Mouse (Mus musculus) liver, embryonic 12.5 days (tissue): ENCODE measurements at regions not wholly inside any gene's neighbourhood (a gene's known extent, or its start where the extent isn't known, plus 50 kb on each side); places are given as distances from the start of the nearest gene placed in this dataset.

Source experiments
- ATAC-seq: fragments of 200-750 bp; cut with Nextera tagmentation; 2 replicates; pipeline ENCODE4 v1.8.0; 2017; ENCODE audit warnings: moderate number of reproducible peaks, mild to moderate bottlenecking, moderate library complexity
- H3K27ac ChIP-seq: fragments of 300-500 bp; sonication (generic); 2 replicates; pipeline ENCODE4 v1.5.1; 2016; ENCODE audit warnings: mild to moderate bottlenecking
- H3K27me3 ChIP-seq: fragments of 300-500 bp; sonication (generic); replicated peaks from 2 replicates; pipeline ENCODE4 v1.6.1; 2016; ENCODE audit warnings: mild to moderate bottlenecking, moderate library complexity
- H3K36me3 ChIP-seq: fragments of 300-500 bp; sonication (generic); 2 replicates; pipeline ENCODE4 v1.6.1; 2016; ENCODE audit warnings: mild to moderate bottlenecking, moderate library complexity
- H3K4me1 ChIP-seq: fragments of 300-500 bp; sonication (generic); 2 replicates; pipeline ENCODE4 v1.6.1; 2016
- H3K4me2 ChIP-seq: fragments of 300-500 bp; sonication (generic); 2 replicates; pipeline ENCODE4 v1.6.1; 2016; ENCODE audit warnings: mild to moderate bottlenecking, moderate library complexity
- H3K4me3 ChIP-seq: fragments of 300-500 bp; sonication (generic); 2 replicates; pipeline ENCODE4 v1.5.1; 2016; ENCODE audit warnings: mild to moderate bottlenecking, moderate library complexity
- H3K9ac ChIP-seq: fragments of 300-500 bp; sonication (generic); 2 replicates; pipeline ENCODE4 v1.6.1; 2016; ENCODE audit warnings: mild to moderate bottlenecking, moderate library complexity
- H3K9me3 ChIP-seq: fragments of 300-500 bp; sonication (generic); replicated peaks from 2 replicates; pipeline ENCODE4 v1.6.1; 2016; ENCODE audit warnings: mild to moderate bottlenecking, moderate library complexity
- WGBS: fragments of 180-500 bp; shearing (Covaris S2); methylation state at CpG from one replicate; pipeline ENCODE4 v1.1.7; 2016; ENCODE audit not compliant: insufficient replicate concordance; 5-methylcytosine and 5-hydroxymethylcytosine counted together

DNA sequence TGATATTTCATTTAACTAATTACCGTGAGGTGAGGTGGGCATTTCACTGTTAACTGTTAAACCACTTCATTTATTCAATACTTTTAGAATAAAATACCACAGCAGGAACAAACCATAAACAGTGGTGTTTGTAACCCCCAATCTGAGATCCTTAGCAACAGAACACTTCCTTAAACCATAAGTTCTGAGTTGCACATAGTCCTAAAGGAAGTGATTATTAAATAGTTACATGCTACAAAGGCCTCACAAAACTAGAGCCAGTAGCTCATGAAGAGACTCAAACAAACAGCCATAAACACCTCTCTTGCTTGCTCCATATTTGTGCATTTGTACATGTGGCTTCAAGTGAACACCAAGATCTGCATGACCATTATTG lies 222.5 kb upstream of the Mmadhc start:
- Histone ChIP-seq H3K36me3 (no peaks in the 10 kb centered on the region), H3K9me3 (no peaks in the 10 kb centered on the region), H3K4me3 (no peak overlapping the region), H3K4me1 (no peaks in the 10 kb centered on the region), H3K4me2 (no peak overlapping the region), H3K27ac (no peak overlapping the region), H3K27me3 (no peaks in the 10 kb centered on the region), H3K9ac (no peak overlapping the region)
- no peak for ATAC-seq
- 56% methylated on average over 1 of the region's 1 CpGs for WGBS

GRCm38 (mm10) chr2:50518371-50519128 lies 221.9 kb upstream of the Mmadhc start:
- H3K4me2 ChIP-seq: no peak overlapping the region
- ATAC-seq: no peak
- no peak overlapping the region for H3K27ac ChIP-seq
- no peaks in the 10 kb centered on the region for H3K36me3 ChIP-seq
- 42% methylated on average over 10 of the region's 10 CpGs for WGBS
- H3K4me3 ChIP-seq: no peak overlapping the region
- no peak overlapping the region for H3K9ac ChIP-seq
- no peaks in the 10 kb centered on the region for H3K4me1 ChIP-seq
- no peaks in the 10 kb centered on the region for H3K9me3 ChIP-seq
- no peaks in the 10 kb centered on the region for H3K27me3 ChIP-seq

DNA sequence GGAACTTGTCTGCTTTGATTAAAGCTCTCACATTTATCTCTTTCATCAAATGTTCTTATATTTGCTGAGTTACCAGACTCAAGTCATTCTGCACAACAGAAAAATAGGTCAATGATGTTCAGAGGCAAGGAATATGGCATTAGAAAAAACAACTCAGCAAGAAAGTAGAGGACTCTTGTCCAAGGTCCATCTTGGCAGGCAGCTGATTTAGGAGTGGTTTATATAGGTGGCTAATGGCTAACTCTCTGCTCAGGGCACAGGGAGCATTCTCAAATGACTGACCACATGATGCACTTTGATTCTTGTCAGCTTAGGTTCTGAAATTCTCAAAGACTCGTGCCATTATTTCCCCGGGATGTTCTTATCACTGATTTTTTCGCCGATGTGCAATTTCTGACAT lies 216.7 kb upstream of the Mmadhc start:
- no peak overlapping the region for H3K4me2 ChIP-seq
- no peak for ATAC-seq
- no peak overlapping the region for H3K27ac ChIP-seq
- no peaks in the 10 kb centered on the region for H3K4me1 ChIP-seq
- no peak overlapping the region for H3K9ac ChIP-seq
- no peaks in the 10 kb centered on the region for H3K27me3 ChIP-seq
- H3K36me3 ChIP-seq: no peaks in the 10 kb centered on the region
- no peak overlapping the region for H3K4me3 ChIP-seq
- no peaks in the 10 kb centered on the region for H3K9me3 ChIP-seq
- WGBS: 79% methylated on average over 4 of the region's 4 CpGs

- no peaks in the 10 kb centered on the region for H3K4me1 ChIP-seq
- no peaks in the 10 kb centered on the region for H3K27me3 ChIP-seq
- H3K36me3 ChIP-seq: no peaks in the 10 kb centered on the region
- no peak overlapping the region for H3K27ac ChIP-seq
- no peaks in the 10 kb centered on the region for H3K9me3 ChIP-seq
- H3K4me3 ChIP-seq: no peak overlapping the region
- WGBS: 65% methylated on average over 8 of the region's 8 CpGs
- no peak overlapping the region for H3K9ac ChIP-seq
- no peak for ATAC-seq
- H3K4me2 ChIP-seq: no peak overlapping the region
Measured at GRCm38 (mm10) chr2:50498713-50499112, 202.1 kb upstream of the Mmadhc start.

DNA sequence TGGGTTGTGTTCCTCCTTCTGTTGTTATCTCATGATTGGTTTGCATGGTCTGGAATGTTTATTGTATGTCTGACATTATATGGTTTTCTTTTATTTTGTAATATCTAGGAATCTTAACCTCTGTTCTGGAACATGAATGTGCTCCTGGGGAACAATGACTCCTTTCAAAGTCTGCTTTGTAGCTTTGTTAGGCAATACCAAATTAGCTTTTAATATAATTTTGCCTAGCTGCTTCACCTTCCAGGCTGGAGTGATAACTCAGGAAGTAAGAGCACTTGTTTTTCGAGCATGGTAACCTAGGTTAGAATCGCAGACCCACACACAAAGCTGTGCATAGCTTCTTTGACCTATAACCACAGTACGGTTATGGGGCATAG lies 199.4 kb upstream of the Mmadhc start:
- H3K4me1 ChIP-seq: no peaks in the 10 kb centered on the region
- H3K27ac ChIP-seq: no peak overlapping the region
- no peak overlapping the region for H3K4me2 ChIP-seq
- H3K27me3 ChIP-seq: no peaks in the 10 kb centered on the region
- H3K9me3 ChIP-seq: no peaks in the 10 kb centered on the region
- H3K9ac ChIP-seq: no peak overlapping the region
- no peaks in the 10 kb centered on the region for H3K36me3 ChIP-seq
- WGBS: 80% methylated on average over 3 of the region's 3 CpGs
- no peak for ATAC-seq
- H3K4me3 ChIP-seq: no peak overlapping the region

- H3K4me3 ChIP-seq: no peak overlapping the region
- no peak for ATAC-seq
- no peaks in the 10 kb centered on the region for H3K4me1 ChIP-seq
- no peaks in the 10 kb centered on the region for H3K27me3 ChIP-seq
- no peaks in the 10 kb centered on the region for H3K9me3 ChIP-seq
- WGBS: 44% methylated on average over 5 of the region's 5 CpGs
- no peak overlapping the region for H3K27ac ChIP-seq
- no peak overlapping the region for H3K4me2 ChIP-seq
- no peak overlapping the region for H3K9ac ChIP-seq
- H3K36me3 ChIP-seq: no peaks in the 10 kb centered on the region
Measured at GRCm38 (mm10) chr2:50495141-50496056, 198.8 kb upstream of the Mmadhc start.

DNA sequence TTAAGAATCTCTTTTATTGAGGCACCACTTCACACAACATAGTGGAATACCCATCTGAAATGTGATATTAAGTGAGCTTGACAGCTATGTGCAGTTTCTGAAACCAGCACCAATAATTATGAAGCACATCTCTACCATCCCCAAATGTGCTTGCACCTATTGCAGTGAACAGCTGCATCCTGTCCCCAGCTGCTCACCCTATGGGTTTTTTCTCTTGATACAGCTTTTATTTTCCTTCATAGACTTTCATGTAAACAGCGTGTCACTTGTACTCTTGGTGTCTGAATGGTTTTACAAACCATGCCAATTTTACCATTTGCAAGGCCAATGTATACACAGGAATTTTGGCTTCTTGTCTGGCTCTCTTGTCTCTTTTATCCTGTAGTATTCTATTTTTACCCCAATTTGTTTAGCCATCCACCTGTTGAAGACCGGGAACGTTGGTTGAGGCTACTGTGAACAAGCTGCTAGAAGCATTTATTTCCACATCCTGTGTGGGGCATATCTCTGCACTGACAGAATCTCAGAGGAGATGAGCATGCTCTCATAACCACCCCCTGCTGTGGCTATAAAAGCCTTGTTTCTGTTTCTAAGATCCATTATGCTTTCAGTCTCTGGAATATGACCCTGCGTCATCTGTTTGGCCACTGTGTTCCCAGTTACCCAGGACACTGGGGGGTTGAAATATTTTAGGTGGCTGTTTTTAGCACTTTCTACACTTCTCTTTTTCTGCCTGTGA lies 197.2 kb upstream of the Mmadhc start:
- no peak overlapping the region for H3K9ac ChIP-seq
- H3K4me2 ChIP-seq: no peak overlapping the region
- H3K9me3 ChIP-seq: no peaks in the 10 kb centered on the region
- no peaks in the 10 kb centered on the region for H3K36me3 ChIP-seq
- no peak for ATAC-seq
- H3K27me3 ChIP-seq: no peaks in the 10 kb centered on the region
- no peak overlapping the region for H3K27ac ChIP-seq
- no peaks in the 10 kb centered on the region for H3K4me1 ChIP-seq
- H3K4me3 ChIP-seq: no peak overlapping the region
- WGBS: 66% methylated on average over 4 of the region's 4 CpGs

DNA sequence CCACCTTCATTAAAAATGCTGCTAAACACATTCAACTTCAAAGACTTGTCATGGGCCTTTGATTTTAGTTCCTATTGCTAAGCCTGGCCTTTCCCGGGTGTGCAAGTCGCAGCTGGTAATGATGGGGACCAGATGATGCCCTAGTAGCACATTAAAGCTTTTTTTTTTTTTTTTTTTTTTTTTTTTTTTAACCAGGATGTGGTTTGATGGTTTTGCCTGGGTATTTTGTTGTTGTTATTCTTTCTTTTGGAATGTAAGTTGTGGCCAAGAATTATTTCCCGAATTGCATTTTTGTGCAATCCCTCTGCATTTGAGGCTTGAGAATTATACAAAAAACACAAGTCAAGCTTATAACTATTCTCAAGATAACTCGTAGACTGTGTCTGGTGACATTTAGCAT lies 167.2 kb upstream of the Mmadhc start:
- no peak overlapping the region for H3K27ac ChIP-seq
- no peak overlapping the region for H3K9ac ChIP-seq
- ATAC-seq: no peak
- WGBS: 70% methylated on average over 4 of the region's 4 CpGs
- H3K36me3 ChIP-seq: no peaks in the 10 kb centered on the region
- H3K4me1 ChIP-seq: no peaks in the 10 kb centered on the region
- H3K4me2 ChIP-seq: no peak overlapping the region
- no peaks in the 10 kb centered on the region for H3K27me3 ChIP-seq
- H3K9me3 ChIP-seq: no peaks in the 10 kb centered on the region
- no peak overlapping the region for H3K4me3 ChIP-seq

- ATAC-seq: no peak
- H3K9ac ChIP-seq: no peak overlapping the region
- H3K4me1 ChIP-seq: no peaks in the 10 kb centered on the region
- H3K27me3 ChIP-seq: no peaks in the 10 kb centered on the region
- no peak overlapping the region for H3K27ac ChIP-seq
- no peak overlapping the region for H3K4me2 ChIP-seq
- H3K36me3 ChIP-seq: no peaks in the 10 kb centered on the region
- no peaks in the 10 kb centered on the region for H3K9me3 ChIP-seq
- H3K4me3 ChIP-seq: no peak overlapping the region
- 79% methylated on average over 1 of the region's 1 CpGs for WGBS
Measured at GRCm38 (mm10) chr2:50462378-50462777, 165.8 kb upstream of the Mmadhc start.

- Histone ChIP-seq H3K4me2 (no peak overlapping the region), H3K9me3 (no peaks in the 10 kb centered on the region), H3K27me3 (no peaks in the 10 kb centered on the region), H3K4me3 (no peak overlapping the region), H3K27ac (no peak overlapping the region), H3K36me3 (no peaks in the 10 kb centered on the region), H3K9ac (no peak overlapping the region), H3K4me1 (no peaks in the 10 kb centered on the region)
- ATAC-seq: no peak
- WGBS: 38% methylated on average over 1 of the region's 1 CpGs
Measured at GRCm38 (mm10) chr2:50456654-50457053, 160.1 kb upstream of the Mmadhc start.

- no peak overlapping the region for H3K27ac ChIP-seq
- no peak overlapping the region for H3K4me3 ChIP-seq
- H3K9me3 ChIP-seq: no peaks in the 10 kb centered on the region
- H3K36me3 ChIP-seq: no peaks in the 10 kb centered on the region
- no peak for ATAC-seq
- no peak overlapping the region for H3K4me2 ChIP-seq
- no peaks in the 10 kb centered on the region for H3K4me1 ChIP-seq
- H3K9ac ChIP-seq: no peak overlapping the region
- no peaks in the 10 kb centered on the region for H3K27me3 ChIP-seq
Measured at GRCm38 (mm10) chr2:50448117-50448516, 151.5 kb upstream of the Mmadhc start.

DNA sequence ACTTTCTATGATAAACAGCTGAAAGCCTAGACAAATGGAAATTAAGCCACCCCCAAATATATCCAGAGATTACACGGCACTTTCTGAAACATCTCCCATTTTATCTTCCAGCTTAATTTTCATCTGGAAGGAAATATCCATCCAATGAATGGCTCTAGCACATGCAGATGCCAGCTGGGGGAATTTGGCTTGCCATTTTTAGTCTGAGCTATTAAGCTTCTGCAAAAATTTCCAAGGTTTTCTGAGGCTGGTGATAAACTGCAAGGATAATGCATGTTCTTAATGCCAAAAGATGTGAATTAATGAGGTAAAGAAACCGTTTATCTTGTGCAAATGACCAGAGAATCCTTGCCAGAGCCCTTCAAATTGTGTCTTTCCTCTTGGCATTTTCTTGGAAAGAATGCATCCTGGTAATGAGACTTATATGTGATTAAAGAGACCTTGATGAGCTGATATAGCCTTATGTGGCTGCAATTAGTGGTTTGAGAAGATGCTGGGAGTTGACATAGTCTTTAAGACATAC lies 149.4 kb upstream of the Mmadhc start:
- 48% methylated on average over 2 of the region's 2 CpGs for WGBS
- no peak overlapping the region for H3K27ac ChIP-seq
- no peak overlapping the region for H3K4me2 ChIP-seq
- no peaks in the 10 kb centered on the region for H3K27me3 ChIP-seq
- H3K9me3 ChIP-seq: no peaks in the 10 kb centered on the region
- H3K4me1 ChIP-seq: no peaks in the 10 kb centered on the region
- no peak overlapping the region for H3K4me3 ChIP-seq
- ATAC-seq: no peak
- no peaks in the 10 kb centered on the region for H3K36me3 ChIP-seq
- H3K9ac ChIP-seq: no peak overlapping the region
